Mouse (Mus musculus) thymus, adult 2 months (tissue): ENCODE results near the gene Opcml.

Experiments
- CTCF ChIP-seq: fragments of 200-500 bp; IDR thresholded peaks from 2 replicates; pipeline ENCODE4 v1.5.1; 2012; ENCODE audit warnings: mild to moderate bottlenecking, control low read depth, low read length, moderate library complexity, borderline replicate concordance; ENCODE audit not compliant: control insufficient read depth, poor library complexity, insufficient read depth; ENCODE audit errors: extremely low read depth
- POLR2A ChIP-seq: fragments of 200-500 bp; IDR thresholded peaks from 2 replicates; pipeline ENCODE4 v1.6.1; 2012; ENCODE audit warnings: mild to moderate bottlenecking, low read length, control low read depth, moderate library complexity; ENCODE audit not compliant: control insufficient read depth, poor library complexity, insufficient read depth; ENCODE audit errors: extremely low read depth

- no peak for TF ChIP-seq POLR2A
- TF ChIP-seq CTCF: no peak
Measured at GRCm38 (mm10) chr9:28845961-28846570, 1055.5 kb downstream of the Opcml start.
